Mouse (Mus musculus): ENCODE results near the gene Gm4559. TPM values are rescaled to one million over a fixed set of nuclear protein-coding genes. Genes with fewer than 3 reads are reported as not detected.
"Not testable (repeated sequence)": the region's sequence is repeated elsewhere in the genome, so short reads cannot be mapped to it uniquely, and the experiment has no call there.

Gm4559 gene
- polyA plus RNA-seq, 1 experiment from 2014 or later, result not detected

DNA sequence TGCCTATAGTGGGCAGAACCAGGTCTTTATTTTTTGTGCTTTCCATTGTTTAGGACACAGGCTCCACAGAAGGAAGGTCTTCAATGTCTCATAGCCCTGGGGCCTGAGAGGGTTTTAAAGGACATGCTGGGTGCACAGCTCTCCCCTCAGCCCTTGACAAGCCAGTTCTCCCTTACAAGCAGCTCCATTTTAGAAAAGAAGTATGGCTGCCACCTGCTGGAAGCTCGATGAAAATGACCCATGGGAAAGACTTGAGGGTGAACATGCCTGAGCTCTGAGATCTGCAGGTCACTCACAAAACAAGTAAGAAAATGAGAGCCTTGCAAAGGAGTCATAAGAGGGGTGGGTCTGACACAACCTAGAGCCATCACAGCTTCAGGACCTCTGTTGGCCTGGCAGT lies 24.3 kb downstream of the Gm4559 start:
- Histone ChIP-seq H3K4me2 (no peak overlapping the region), H3K9me3 (no peaks in the 10 kb centered on the region), H3K4me3 (no peak overlapping the region), H3K36me3 (no peaks in the 10 kb centered on the region), H3K9ac (no peak overlapping the region), H3K27me3 (0 out of 2 replicates have a peak, but pooled peaks cover 5% of the 10 kb centered on the region), H3K27ac (no peak overlapping the region), H3K4me1 (replicated peaks) (no peaks in the 10 kb centered on the region)
- WGBS, result 3% methylated on average over 1 of the region's 1 CpGs
- ATAC-seq (ENCODE audit: low FRiP score), result no peak

GRCm38 (mm10) chr7:142240978-142241377 lies 33.2 kb downstream of the Gm4559 start, which contains the start of gene Gm40460:
Gene Gm40460, minus strand, starts transcription at chr7:142241078.
- H3K27me3 ChIP-seq, result no peaks in the 10 kb centered on the region
- no peak within 1 kb of the TSS for H3K4me3 ChIP-seq
- H3K36me3 ChIP-seq, result no peaks in the 10 kb centered on the region
- H3K4me1 ChIP-seq (replicated peaks), result no peaks in the 10 kb centered on the region
- WGBS, result 51% methylated on average over 2 of the region's 2 CpGs
- H3K9ac ChIP-seq, result no peak within 1 kb of the TSS
- no peaks in the 10 kb centered on the region for H3K9me3 ChIP-seq
- no peak within 1 kb of the TSS for H3K27ac ChIP-seq
- no peak within 1 kb of the TSS for H3K4me2 ChIP-seq
- ATAC-seq (ENCODE audit: low FRiP score), result no peak

DNA sequence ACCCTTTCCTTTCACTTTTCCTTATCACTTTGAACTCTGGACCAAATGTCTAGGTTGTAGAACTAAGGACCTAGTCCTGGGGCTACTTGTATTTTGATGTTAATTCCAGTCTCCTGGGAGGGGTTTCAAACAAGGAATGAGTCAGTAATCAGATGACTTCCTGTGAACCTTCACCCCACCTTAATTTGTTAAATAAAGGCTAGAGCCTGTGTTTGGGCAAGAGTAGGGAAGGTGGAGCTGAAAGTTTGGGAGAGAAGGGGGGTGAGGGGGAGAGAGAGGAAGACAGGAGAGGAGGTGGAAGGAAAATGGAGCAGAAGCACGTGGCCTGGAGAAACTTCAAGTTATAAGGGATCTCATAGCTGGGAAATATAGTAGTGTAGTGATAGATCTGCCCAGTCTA lies 42.6 kb downstream of the Gm4559 start:
- no peak overlapping the region for H3K4me3 ChIP-seq
- H3K9ac ChIP-seq, result no peak overlapping the region
- H3K4me1 ChIP-seq (replicated peaks), result no peaks in the 10 kb centered on the region
- no peaks in the 10 kb centered on the region; the same call in 1 of the 2 replicates for H3K9me3 ChIP-seq
- no peaks in the 10 kb centered on the region for H3K36me3 ChIP-seq
- ATAC-seq (ENCODE audit: low FRiP score), result no peak
- H3K4me2 ChIP-seq, result no peak overlapping the region
- H3K27me3 ChIP-seq, result no peaks in the 10 kb centered on the region
- 36% methylated on average over 1 of the region's 1 CpGs for whole genome bisulfite sequencing
- H3K27ac ChIP-seq, result no peak overlapping the region

DNA sequence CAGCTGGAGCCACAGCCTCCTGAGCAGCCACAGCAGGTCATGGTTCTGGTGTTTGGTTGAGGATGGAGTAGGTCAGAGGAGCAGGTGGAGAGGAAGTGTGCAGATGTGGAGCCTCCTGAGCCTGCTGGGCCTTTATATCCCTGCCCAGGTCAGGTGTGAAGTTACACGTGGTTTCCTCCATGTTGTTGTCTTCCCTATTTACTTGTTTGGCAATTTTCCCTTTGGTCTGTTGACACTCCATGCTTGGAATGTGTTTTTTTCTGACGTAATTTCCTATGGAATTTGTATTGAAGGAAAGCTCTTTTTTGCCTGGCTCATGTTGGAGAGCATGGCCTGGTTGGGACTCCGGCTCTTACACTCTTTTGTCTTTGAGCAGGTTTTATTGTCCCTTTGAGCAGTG lies 44.3 kb downstream of the Gm4559 start, which contains the start of gene Krtap5-5:
Gene Krtap5-5 (minus strand): TSS at position 101 of the 400 bp plus-strand sequence.
- H3K27ac ChIP-seq; H3K27me3 ChIP-seq; H3K4me3 ChIP-seq; H3K4me1 ChIP-seq (replicated peaks); H3K4me2 ChIP-seq; H3K9ac ChIP-seq; H3K36me3 ChIP-seq; H3K9me3 ChIP-seq; ATAC-seq (ENCODE audit: low FRiP score): not testable (repeated sequence)
- WGBS, result 60% methylated on average over 3 of the region's 3 CpGs

DNA sequence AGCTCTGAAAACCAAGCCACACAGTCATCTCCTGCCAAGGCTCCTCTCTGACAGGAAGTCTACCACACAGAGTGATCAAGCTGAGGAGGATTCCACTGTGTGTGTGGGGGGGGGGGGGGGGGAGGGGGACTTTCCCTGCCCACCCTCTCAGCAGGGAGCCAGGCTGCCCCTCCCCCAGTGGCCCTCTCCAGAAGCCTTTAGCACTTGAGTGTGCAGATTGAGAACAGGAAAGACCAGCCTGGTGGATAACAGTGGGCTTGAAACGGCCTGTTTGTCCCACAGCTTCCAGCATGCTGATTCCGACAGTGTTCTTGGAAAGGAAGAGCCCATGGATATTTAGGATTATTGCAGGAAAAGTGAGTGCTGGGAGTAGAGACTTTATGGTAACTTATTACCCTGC lies 49.6 kb downstream of the Gm4559 start:
- no peaks in the 10 kb centered on the region for H3K36me3 ChIP-seq
- H3K4me1 ChIP-seq (replicated peaks), result no peaks in the 10 kb centered on the region
- 66% methylated on average over 2 of the region's 2 CpGs for WGBS
- no peaks in the 10 kb centered on the region for H3K9me3 ChIP-seq
- H3K4me3 ChIP-seq, result no peak overlapping the region
- no peak for ATAC-seq (ENCODE audit: low FRiP score)
- no peak overlapping the region for H3K27ac ChIP-seq
- no peak overlapping the region for H3K9ac ChIP-seq
- no peak overlapping the region for H3K4me2 ChIP-seq
- no peaks in the 10 kb centered on the region for H3K27me3 ChIP-seq

Other genes starting within 250 kb of the Gm4559 start
- 53.0 and 53.5 TPM in 2 replicates for gene Mob2, start 213.3 kb downstream of the Gm4559 start, polyA plus RNA-seq (2015; fragmentation: Nextera tagmentation; extraction: Ambion mirVana)
- gene Dusp8, start 178.5 kb downstream of the Gm4559 start, polyA plus RNA-seq (2015; fragmentation: Nextera tagmentation; extraction: Ambion mirVana), result 87.3 and 90.2 TPM in 2 replicates
- gene Gm45618, start 153.6 kb downstream of the Gm4559 start, polyA plus RNA-seq (2015; fragmentation: Nextera tagmentation; extraction: Ambion mirVana), result 0.27 and 0.32 TPM in 2 replicates
- gene Gm39115, start 138.3 kb downstream of the Gm4559 start, polyA plus RNA-seq (2015; fragmentation: Nextera tagmentation; extraction: Ambion mirVana), result not detected in 2 replicates
- not detected in 2 replicates for gene Gm45337, start 129.8 kb downstream of the Gm4559 start, polyA plus RNA-seq (2015; fragmentation: Nextera tagmentation; extraction: Ambion mirVana)
- gene Gm29735, start 117.2 kb downstream of the Gm4559 start, polyA plus RNA-seq (2015; fragmentation: Nextera tagmentation; extraction: Ambion mirVana), result not detected in 2 replicates
- not detected in 2 replicates for gene Gm4553, start 108.6 kb downstream of the Gm4559 start, polyA plus RNA-seq (2015; fragmentation: Nextera tagmentation; extraction: Ambion mirVana)
- not detected in 2 replicates for gene Krtap5-2, start 98.4 kb downstream of the Gm4559 start, polyA plus RNA-seq (2015; fragmentation: Nextera tagmentation; extraction: Ambion mirVana)
- not detected in 2 replicates for gene Gm10153, start 84.0 kb downstream of the Gm4559 start, polyA plus RNA-seq (2015; fragmentation: Nextera tagmentation; extraction: Ambion mirVana)
- not detected in 2 replicates for gene Krtap5-3, start 73.0 kb downstream of the Gm4559 start, polyA plus RNA-seq (2015; fragmentation: Nextera tagmentation; extraction: Ambion mirVana)
- not detected in 2 replicates for gene Gm7579, start 62.5 kb downstream of the Gm4559 start, polyA plus RNA-seq (2015; fragmentation: Nextera tagmentation; extraction: Ambion mirVana)
- not detected in 2 replicates for gene Krtap5-5, start 44.4 kb downstream of the Gm4559 start, polyA plus RNA-seq (2015; fragmentation: Nextera tagmentation; extraction: Ambion mirVana)
- gene Gm40460, start 33.3 kb downstream of the Gm4559 start, polyA plus RNA-seq (2015; fragmentation: Nextera tagmentation; extraction: Ambion mirVana), result not detected in 2 replicates
- not detected in 2 replicates for gene Gm2431, start 16.0 kb downstream of the Gm4559 start, polyA plus RNA-seq (2015; fragmentation: Nextera tagmentation; extraction: Ambion mirVana)
- gene Krtap5-1, start 22.8 kb upstream of the Gm4559 start, polyA plus RNA-seq (2015; fragmentation: Nextera tagmentation; extraction: Ambion mirVana), result not detected in 2 replicates
- not detected in 2 replicates for gene Krtap5-4, start 29.2 kb upstream of the Gm4559 start, polyA plus RNA-seq (2015; fragmentation: Nextera tagmentation; extraction: Ambion mirVana)
- gene Ifitm10, start 99.4 kb upstream of the Gm4559 start, polyA plus RNA-seq (2015; fragmentation: Nextera tagmentation; extraction: Ambion mirVana), result 2.3 and 2.6 TPM in 2 replicates
- gene Gm49369, start 108.3 kb upstream of the Gm4559 start, polyA plus RNA-seq (2015; fragmentation: Nextera tagmentation; extraction: Ambion mirVana), result 0.36 TPM in 1 of 2 replicates, not detected in the other
- 270 and 293 TPM in 2 replicates for gene Ctsd, start 113.7 kb upstream of the Gm4559 start, polyA plus RNA-seq (2015; fragmentation: Nextera tagmentation; extraction: Ambion mirVana)
- gene Syt8, start 160.5 kb upstream of the Gm4559 start, polyA plus RNA-seq (2015; fragmentation: Nextera tagmentation; extraction: Ambion mirVana), result not detected in 2 replicates
- 1.4 and 1.8 TPM in 2 replicates for gene Tnni2, start 167.4 kb upstream of the Gm4559 start, polyA plus RNA-seq (2015; fragmentation: Nextera tagmentation; extraction: Ambion mirVana)
- gene Lsp1, start 186.4 kb upstream of the Gm4559 start, polyA plus RNA-seq (2015; fragmentation: Nextera tagmentation; extraction: Ambion mirVana), result 5.1 and 6.8 TPM in 2 replicates
- gene Tnnt3, start 224.5 kb upstream of the Gm4559 start, polyA plus RNA-seq (2015; fragmentation: Nextera tagmentation; extraction: Ambion mirVana), result 1.1 and 2.5 TPM in 2 replicates

Data from hindbrain, embryonic 13.5 days (tissue).